Mouse (Mus musculus) MEL (cell line): ENCODE results near the gene Slc30a3. TPM values are rescaled to one million over a fixed set of nuclear protein-coding genes. Genes with fewer than 3 reads are reported as not detected.
A peak's percentile ranks its signal among the peaks of the same experiment; 100 is the strongest.

Experiments
- DNase-seq: peaks from one replicate; pipeline ENCODE4 v3.0.0; 2011; ENCODE audit warnings: low read depth, low spot score
- H3K27ac ChIP-seq: 2 replicates; pipeline ENCODE4 v1.5.1; 2012; ENCODE audit warnings: low read depth, mild to moderate bottlenecking, control low read depth, low read length, moderate library complexity; ENCODE audit not compliant: control insufficient read depth
- H3K27me3 ChIP-seq, 2 experiments: fragments of 150-350 bp in 1 of 2; sonication (generic) in 1 of 2; 2 replicates each; pipeline ENCODE4 v1.6.1; 2012; ENCODE audit warnings: low read length in 2 of 2, mild to moderate bottlenecking in 2 of 2, improper control_type of control experiment in 1 of 2, moderate library complexity in 1 of 2; ENCODE audit not compliant: insufficient read depth in 2 of 2, control insufficient read depth in 1 of 2
- H3K36me3 ChIP-seq, 2 experiments: 2 replicates each; pipeline ENCODE4 v1.6.1; 2012 to 2014; ENCODE audit warnings: low read length in 2 of 2, improper control_type of control experiment in 1 of 2, inconsistent platforms in 1 of 2, mild to moderate bottlenecking in 1 of 2; ENCODE audit not compliant: insufficient read depth in 2 of 2, control insufficient read depth in 1 of 2
- H3K4me1 ChIP-seq, 2 experiments: fragments of 150-350 bp in 1 of 2; sonication (generic) in 1 of 2; 2 replicates each; pipeline ENCODE4 v1.6.1; 2012; ENCODE audit warnings: low read length in 2 of 2, improper control_type of control experiment in 1 of 2, mild to moderate bottlenecking in 1 of 2; ENCODE audit not compliant: insufficient read depth in 2 of 2, control insufficient read depth in 1 of 2
- H3K4me3 ChIP-seq, 2 experiments: fragments of 150-350 bp in 1 of 2; sonication (generic) in 1 of 2; 2 replicates each; pipeline ENCODE4 v1.5.1; 2012; ENCODE audit warnings: low read depth in 2 of 2, low read length in 2 of 2, mild to moderate bottlenecking in 2 of 2, moderate library complexity in 2 of 2, control low read depth in 1 of 2, improper control_type of control experiment in 1 of 2; ENCODE audit not compliant: control insufficient read depth in 1 of 2, insufficient read depth in 1 of 2
- H3K79me2 ChIP-seq: 2 replicates; pipeline ENCODE4 v1.6.1; 2012; ENCODE audit warnings: mild to moderate bottlenecking, low read length, moderate library complexity; ENCODE audit not compliant: control insufficient read depth, poor library complexity, insufficient read depth
- H3K9ac ChIP-seq: 2 replicates; pipeline ENCODE4 v1.6.1; 2012; ENCODE audit warnings: low read depth, mild to moderate bottlenecking, control low read depth, low read length, moderate library complexity; ENCODE audit not compliant: control insufficient read depth, poor library complexity, severe bottlenecking
- H3K9me3 ChIP-seq: fragments of 150-350 bp; sonication (generic); replicated peaks from 2 replicates; pipeline ENCODE4 v1.6.1; 2012; ENCODE audit warnings: mild to moderate bottlenecking, low read length, improper control_type of control experiment, moderate library complexity; ENCODE audit not compliant: insufficient read depth
- CHD2 ChIP-seq: IDR thresholded peaks from 2 replicates; pipeline ENCODE4 v1.6.1; 2011; ENCODE audit warnings: low read length, improper control_type of control experiment
- CTCF ChIP-seq, 3 experiments: IDR thresholded peaks in 2 of 3; conservative IDR thresholded peaks in 1 of 3; 2 replicates each; pipeline ENCODE4 v1.5.1; 2011 to 2012; ENCODE audit warnings: low read length in 3 of 3, low read depth in 2 of 3, mild to moderate bottlenecking in 2 of 3, improper control_type of control experiment in 1 of 3, inconsistent platforms in 1 of 3, mixed read lengths in 1 of 3, moderate library complexity in 1 of 3; ENCODE audit not compliant: control insufficient read depth in 1 of 3, insufficient read depth in 1 of 3, poor library complexity in 1 of 3, severe bottlenecking in 1 of 3
- EP300 ChIP-seq, 2 experiments: IDR thresholded peaks; 2 replicates each; pipeline ENCODE4 v1.6.1; 2011; ENCODE audit warnings: improper control_type of control experiment in 2 of 2, low read length in 2 of 2, low read depth in 1 of 2, mild to moderate bottlenecking in 1 of 2
- GATA1 ChIP-seq: IDR thresholded peaks from 2 replicates; pipeline ENCODE4 v1.6.1; 2011; ENCODE audit warnings: low read depth, low read length, improper control_type of control experiment
- JUND ChIP-seq: IDR thresholded peaks from 2 replicates; pipeline ENCODE4 v1.6.1; 2011; ENCODE audit warnings: low read depth, mild to moderate bottlenecking, improper control_type of control experiment, low read length
- KAT2A ChIP-seq: conservative IDR thresholded peaks from 2 replicates; pipeline ENCODE4 v1.6.1; 2012; ENCODE audit warnings: low read depth, low read length, improper control_type of control experiment, inconsistent platforms
- MXI1 ChIP-seq: IDR thresholded peaks from 2 replicates; pipeline ENCODE4 v1.6.1; 2011; ENCODE audit warnings: mild to moderate bottlenecking, low read depth, low read length, improper control_type of control experiment
- NRF1 ChIP-seq: IDR thresholded peaks from 2 replicates; pipeline ENCODE4 v1.6.1; 2014; ENCODE audit warnings: low read depth, mild to moderate bottlenecking, inconsistent platforms, low read length, improper control_type of control experiment, moderate library complexity; ENCODE audit not compliant: poor library complexity, insufficient read depth, severe bottlenecking
- RAD21 ChIP-seq: IDR thresholded peaks from 2 replicates; pipeline ENCODE4 v1.6.1; 2011; ENCODE audit warnings: mild to moderate bottlenecking, low read depth, low read length, improper control_type of control experiment
- RCOR1 ChIP-seq: IDR thresholded peaks from 2 replicates; pipeline ENCODE4 v1.6.1; 2012; ENCODE audit warnings: low read depth, mild to moderate bottlenecking, inconsistent platforms, low read length, improper control_type of control experiment
- SIN3A ChIP-seq: IDR thresholded peaks from 2 replicates; pipeline ENCODE4 v1.6.1; 2012; ENCODE audit warnings: low read length, improper control_type of control experiment, inconsistent platforms
- SMC3 ChIP-seq: IDR thresholded peaks from 2 replicates; pipeline ENCODE4 v1.6.1; 2011; ENCODE audit warnings: low read depth, low read length, improper control_type of control experiment
- TCF12 ChIP-seq: IDR thresholded peaks from 2 replicates; pipeline ENCODE4 v1.6.1; 2014; ENCODE audit warnings: low read depth, mild to moderate bottlenecking, inconsistent platforms, low read length, improper control_type of control experiment, moderate library complexity
- UBTF ChIP-seq: IDR thresholded peaks from 2 replicates; pipeline ENCODE4 v1.6.1; 2012; ENCODE audit warnings: low read depth, mild to moderate bottlenecking, inconsistent platforms, low read length, improper control_type of control experiment, moderate library complexity, borderline replicate concordance; ENCODE audit not compliant: insufficient read depth
- USF2 ChIP-seq, 2 experiments: IDR thresholded peaks; 2 replicates each; pipeline ENCODE4 v1.6.1; 2011 to 2012; ENCODE audit warnings: improper control_type of control experiment in 2 of 2, low read length in 2 of 2, borderline replicate concordance in 1 of 2, inconsistent platforms in 1 of 2, low read depth in 1 of 2, mild to moderate bottlenecking in 1 of 2; ENCODE audit not compliant: insufficient read depth in 1 of 2
- ZC3H11A ChIP-seq: IDR thresholded peaks from 2 replicates; pipeline ENCODE4 v1.6.1; 2012; ENCODE audit warnings: low read depth, mild to moderate bottlenecking, inconsistent platforms, low read length, improper control_type of control experiment
- ZNF384 ChIP-seq: IDR thresholded peaks from 2 replicates; pipeline ENCODE4 v1.6.1; 2012; ENCODE audit warnings: low read depth, mild to moderate bottlenecking, inconsistent platforms, low read length, improper control_type of control experiment
- polyA plus RNA-seq, 2 experiments: library from polyadenylated mRNA; stranded (reverse) in 1 of 2; unstranded in 1 of 2; fragments of >175 nt in 1 of 2; fragments of >200 nt in 1 of 2; gene quantifications; 2 replicates each; pipeline versions ENCODE4 v1.2.1 to v1.2.4; 2012; ENCODE audit warnings: low replicate concordance in 2 of 2, low read depth in 1 of 2; ENCODE audit not compliant: insufficient read length in 2 of 2, insufficient read depth in 1 of 2, missing spikeins in 1 of 2
- total RNA-seq: library from RNA; depleted of rRNA; stranded (reverse); fragments of 300-350 nt; gene quantifications from 2 replicates; pipeline ENCODE4 v1.2.3, GENCODE M21; 2012

Gene Slc30a3
- total and polyA plus RNA-seq, 3 experiments, result not detected

DNA sequence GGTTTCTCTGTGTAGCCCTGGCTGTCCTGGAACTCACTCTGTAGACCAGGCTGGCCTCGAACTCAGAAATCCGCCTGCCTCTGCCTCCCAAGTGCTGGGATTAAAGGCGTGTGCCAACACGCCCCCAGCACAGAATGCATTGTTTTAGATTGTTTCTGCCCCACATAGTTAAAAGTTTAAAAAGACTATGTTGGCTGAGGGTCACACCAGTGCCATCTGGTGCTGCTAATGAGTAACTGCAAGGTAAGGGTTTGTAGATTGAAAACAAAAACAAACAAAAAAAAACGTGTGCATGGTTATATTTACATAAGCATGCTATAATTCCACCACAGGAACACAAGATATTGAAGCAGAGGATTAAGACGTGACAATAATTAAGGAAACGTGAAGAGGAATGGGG lies 2.7 kb upstream of the Slc30a3 start:
- peak; percentile 69 for DNase-seq

GRCm38 (mm10) chr5:31105814-31106335 lies 2.2 kb downstream of the Slc30a3 start, which contains the start of gene Dnajc5g:
TSS of gene Dnajc5g (plus strand) at chr5:31106285.
- DNase-seq, result peak; percentile 57
- no peak within 1 kb of the TSS for H3K9ac ChIP-seq
- H3K4me3 ChIP-seq, result no peak within 1 kb of the TSS
- H3K9me3 ChIP-seq, result no peaks in the 10 kb centered on the region
- H3K79me2 ChIP-seq, result no peaks in the 10 kb centered on the region
- no peak within 1 kb of the TSS for H3K27ac ChIP-seq
- H3K27me3 ChIP-seq, result peaks cover 8 to 10% of the 10 kb centered on the region in 2 experiments
- TF ChIP-seq CHD2 (no peak), USF2 (IDR thresholded peaks at IDR 0.05; ENCODE audit: borderline replicate concordance in 1 of 2, insufficient read depth in 1 of 2, low read depth in 1 of 2, low read length in 2 of 2) (no peak), SIN3A (no peak), MXI1 (no peak), NRF1 (no peak), EP300 (IDR thresholded peaks at IDR 0.05; ENCODE audit: low read depth in 1 of 2, low read length in 2 of 2) (0 out of 4 replicates have a peak, but pooled peaks of 1 of the 2 experiments have one; percentile 18), RCOR1 (peak; percentile 54; the same call in 1 of the 2 replicates)
- no peaks in the 10 kb centered on the region for H3K4me1 ChIP-seq
- no peaks in the 10 kb centered on the region for H3K36me3 ChIP-seq

More for the DNA sequence above, 2.7 kb upstream of the Slc30a3 start:
- Histone ChIP-seq H3K9me3 (no peaks in the 10 kb centered on the region), H3K79me2 (no peaks in the 10 kb centered on the region), H3K36me3 (no peaks in the 10 kb centered on the region), H3K9ac (no peak overlapping the region), H3K27ac (no peak overlapping the region), H3K4me3 (no peak overlapping the region), H3K27me3 (peaks cover 3 to 11% of the 10 kb centered on the region in 2 experiments), H3K4me1 (no peaks in the 10 kb centered on the region)
- TF ChIP-seq SMC3, result peak; percentile 87
- no peak for TF ChIP-seq GATA1
- TF ChIP-seq TCF12, result no peak
- peak; percentile 50 for TF ChIP-seq ZC3H11A
- TF ChIP-seq JUND, result 0 out of 2 replicates have a peak, but pooled peaks have one; percentile 30
- no peak for TF ChIP-seq KAT2A
- TF ChIP-seq ZNF384, result peak; percentile 67
- TF ChIP-seq CTCF (IDR thresholded peaks at IDR 0.05 in 2 of 3, conservative IDR thresholded peaks at IDR 0.05 in 1 of 3; ENCODE audit: control insufficient read depth in 1 of 3, insufficient read depth in 1 of 3, low read depth in 2 of 3, low read length in 3 of 3, poor library complexity in 1 of 3, severe bottlenecking in 1 of 3), result peak; percentile 47 to 78 (median 74)
- TF ChIP-seq UBTF, result no peak
- TF ChIP-seq RAD21, result peak; percentile 69
- 0 out of 2 replicates have a peak, but pooled peaks have one; percentile 31 for TF ChIP-seq SIN3A
